Mouse (Mus musculus) C2C12 (cell line): ENCODE measurements at regions not wholly inside any gene's neighbourhood (a gene's known extent, or its start where the extent isn't known, plus 50 kb on each side); places are given as distances from the start of the nearest gene placed in this dataset.

Experiments
- CTCF ChIP-seq: IDR thresholded peaks from one replicate; pipeline ENCODE4 v1.5.1; 2011; ENCODE audit not compliant: control insufficient read depth, insufficient read depth, insufficient read length
- MYOD1 ChIP-seq: IDR thresholded peaks from one replicate; pipeline ENCODE4 v1.6.1; 2011; ENCODE audit warnings: low read depth; ENCODE audit not compliant: control insufficient read depth, insufficient read length

DNA sequence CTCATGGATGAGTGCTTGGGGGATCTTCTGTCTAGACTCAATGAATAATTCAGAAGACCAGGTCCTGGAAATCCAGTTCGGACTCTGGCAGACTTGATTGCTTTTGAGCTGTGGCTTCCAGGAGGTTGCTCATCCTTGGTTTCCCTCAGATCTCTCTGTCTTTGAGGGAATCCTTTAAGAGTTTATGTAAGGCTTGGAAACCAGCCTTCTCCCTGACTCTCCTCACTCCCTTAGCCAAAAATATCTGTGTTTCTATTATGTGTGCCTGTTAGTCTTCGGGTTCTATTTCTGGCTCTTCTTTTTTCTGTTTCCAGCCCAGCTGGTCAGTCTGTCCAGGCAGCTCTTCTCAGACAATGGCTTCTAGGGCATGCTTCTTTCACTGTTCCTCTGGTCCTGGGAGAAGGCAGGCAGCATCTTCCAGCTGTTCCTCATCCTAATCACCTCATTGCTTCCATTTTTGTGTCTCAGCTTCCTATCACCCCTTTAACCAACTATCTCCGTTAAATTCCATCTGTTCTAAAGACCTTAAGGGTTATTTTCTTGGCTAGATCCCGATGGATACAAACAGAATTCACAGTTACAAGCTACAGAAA lies 139.3 kb upstream of the Vldlr start:
- TF ChIP-seq CTCF (no peak), MYOD1 (no peak)
